ENCODE assay signal across 23 mouse cellular contexts in genomic region chr5:12808729-12809128, GRCm38 (mm10).
DNase-seq lines count a peak whose midpoint lies in the region; ATAC-seq and TF ChIP-seq lines count a peak whose summit lies in the region.
"Had no signal": no experiment of that assay in that cellular context is flagged by ENCODE, and none has a peak within 500 bp of the region (broad histone marks: within the 10 kb centered on the region; RNA-seq: fewer than 3 reads in every experiment).

No protein-coding gene starts in this region.

- H3K4me2 ChIP-seq in forebrain, embryonic 12.5 days, result no peak overlapping the region
- H3K4me2 ChIP-seq in forebrain, embryonic 16.5 days (ENCODE audit: low read length), result no peak overlapping the region
- H3K4me2 ChIP-seq: embryonic facial prominence, embryonic 13.5 days; embryonic facial prominence, embryonic 15.5 days; forebrain, embryonic 13.5 days had no signal

- H3K36me3 ChIP-seq in forebrain, embryonic 12.5 days (replicated peaks), result no peaks in the 10 kb centered on the region
- no peaks in the 10 kb centered on the region for H3K36me3 ChIP-seq in forebrain, embryonic 16.5 days (ENCODE audit: control insufficient read depth, insufficient read depth)
- H3K36me3 ChIP-seq: embryonic facial prominence, embryonic 13.5 days; embryonic facial prominence, embryonic 15.5 days had no signal

- no peak overlapping the region for H3K4me3 ChIP-seq in forebrain, embryonic 12.5 days (replicated peaks)
- H3K4me3 ChIP-seq in forebrain, embryonic 16.5 days (replicated peaks; ENCODE audit: low read length), result no peak overlapping the region
- H3K4me3 ChIP-seq: embryonic facial prominence, embryonic 13.5 days; embryonic facial prominence, embryonic 15.5 days; erythroblast, embryonic 14.5 days; forebrain, embryonic 13.5 days had no signal

- no peaks in the 10 kb centered on the region for H3K4me1 ChIP-seq in forebrain, embryonic 12.5 days
- no peaks in the 10 kb centered on the region for H3K4me1 ChIP-seq in forebrain, embryonic 16.5 days (replicated peaks; ENCODE audit: control insufficient read depth, insufficient read depth, low read length)
- H3K4me1 ChIP-seq: embryonic facial prominence, embryonic 13.5 days; embryonic facial prominence, embryonic 15.5 days; forebrain, embryonic 13.5 days had no signal

- no peak for TF ChIP-seq POLR2A in brain, embryonic 14.5 days (IDR thresholded peaks at IDR 0.05; ENCODE audit: borderline replicate concordance, extremely low read depth, insufficient read depth, insufficient read length, poor library complexity, severe bottlenecking)

- H3K9me3 ChIP-seq in forebrain, embryonic 12.5 days, result no peaks in the 10 kb centered on the region
- H3K9me3 ChIP-seq in forebrain, embryonic 16.5 days (ENCODE audit: control insufficient read depth, low read length), result no peaks in the 10 kb centered on the region
- H3K9me3 ChIP-seq: embryonic facial prominence, embryonic 13.5 days; embryonic facial prominence, embryonic 15.5 days; forebrain, embryonic 13.5 days had no signal

- H3K27me3 ChIP-seq in forebrain, embryonic 12.5 days, result no peaks in the 10 kb centered on the region
- H3K27me3 ChIP-seq in forebrain, embryonic 16.5 days (replicated peaks; ENCODE audit: control insufficient read depth, insufficient read depth, low read length), result no peaks in the 10 kb centered on the region
- H3K27me3 ChIP-seq: embryonic facial prominence, embryonic 13.5 days; embryonic facial prominence, embryonic 15.5 days; forebrain, embryonic 13.5 days; Patski had no signal

- H3K27ac ChIP-seq in forebrain, embryonic 12.5 days, result no peak overlapping the region
- no peak overlapping the region for H3K27ac ChIP-seq in forebrain, embryonic 16.5 days (ENCODE audit: low read length)
- H3K27ac ChIP-seq: embryonic facial prominence, embryonic 13.5 days; embryonic facial prominence, embryonic 15.5 days; forebrain, embryonic 13.5 days had no signal

- peak; percentile 65; the same call in 1 of the 2 replicates for ATAC-seq in forebrain, embryonic 12.5 days (ENCODE audit: low FRiP score)
- ATAC-seq in forebrain, embryonic 16.5 days, result no peak
- ATAC-seq: activated CD4-positive, CD25-positive, alpha-beta regulatory T cell, adult 4 months; forebrain, embryonic 13.5 days; Patski had no signal

- TF ChIP-seq CTCF in brain, embryonic 14.5 days (IDR thresholded peaks at IDR 0.05; ENCODE audit: borderline replicate concordance, extremely low read depth, insufficient read depth, insufficient read length), result no peak

- peak; percentile 8 for DNase-seq in kidney, adult 9 months
- no peak for DNase-seq in kidney, postnatal 36 days
- DNase-seq in Muller cell, postnatal 12 days (ENCODE audit: inconsistent ontology term), result peak; percentile 77
- DNase-seq in brain, embryonic 14.5 days (ENCODE audit: low read depth), result peak; percentile 8
- DNase-seq in urinary bladder, postnatal 14 days (ENCODE audit: low spot score), result no peak
- DNase-seq: adrenal gland, adult 8-10 months; adrenal gland, postnatal 14 days; adrenal gland, postnatal 36 days; cerebellum, adult 11 months; cerebellum, adult 18-20 months; cerebellum, adult 8-10 months; cerebellum, adult 9-11 months; cerebellum, postnatal 14 days; cerebellum, postnatal 36 days; embryo, embryonic 11 days had no signal

- WGBS in forebrain, embryonic 12.5 days, result 38% methylated on average over 1 of the region's 1 CpGs
- 26% methylated on average over 1 of the region's 1 CpGs for WGBS in forebrain, embryonic 16.5 days

- no peak overlapping the region for H3K9ac ChIP-seq in forebrain, embryonic 12.5 days
- no peak overlapping the region for H3K9ac ChIP-seq in forebrain, embryonic 16.5 days (replicated peaks; ENCODE audit: low read depth, low read length)
- H3K9ac ChIP-seq: embryonic facial prominence, embryonic 13.5 days; embryonic facial prominence, embryonic 15.5 days; forebrain, embryonic 13.5 days had no signal

Comparison
In these comparisons a context has a peak if more than half of its experiments do, and no peak if none do; other contexts are left out.
1. DNase-seq: peak in kidney, adult 9 months (single experiment), Muller cell, postnatal 12 days (single experiment) and brain, embryonic 14.5 days (single experiment); none in kidney, postnatal 36 days (0 of 2) and urinary bladder, postnatal 14 days (single experiment).